Mouse (Mus musculus) frontal cortex, postnatal 25 days (tissue): ENCODE measurements around the gene Tmem59l.

Experiments
- DNase-seq, 2 experiments: peaks; one replicate each; pipeline ENCODE4 v3.0.0; 2022; ENCODE audit warnings: low spot score in 2 of 2

Tmem59l gene

GRCm38 (mm10) chr8:70460606-70461005 is 26.6 kb downstream of the Tmem59l start:
- no peak for DNase-seq

- no peak for DNase-seq
Observed at GRCm38 (mm10) chr8:70460199-70460598, 27.0 kb downstream of the Tmem59l start.

- no peak for DNase-seq
Observed at GRCm38 (mm10) chr8:70459636-70460035, 27.5 kb downstream of the Tmem59l start.

- no peak for DNase-seq
Observed at GRCm38 (mm10) chr8:70458462-70458861, 28.7 kb downstream of the Tmem59l start.

GRCm38 (mm10) chr8:70457882-70458281 is 29.3 kb downstream of the Tmem59l start:
- DNase-seq, result no peak

GRCm38 (mm10) chr8:70456996-70457395 is 30.2 kb downstream of the Tmem59l start:
- no peak for DNase-seq

- no peak for DNase-seq
Observed at GRCm38 (mm10) chr8:70453852-70454251, 33.3 kb downstream of the Tmem59l start.

- no peak for DNase-seq
Observed at GRCm38 (mm10) chr8:70452196-70452966, 34.8 kb downstream of the Tmem59l start.

GRCm38 (mm10) chr8:70447639-70448420 is 39.3 kb downstream of the Tmem59l start:
- no peak for DNase-seq

GRCm38 (mm10) chr8:70445988-70446387 is 41.2 kb downstream of the Tmem59l start:
- DNase-seq, result no peak

GRCm38 (mm10) chr8:70443326-70443725 is 43.8 kb downstream of the Tmem59l start:
- DNase-seq, result no peak

GRCm38 (mm10) chr8:70441565-70441964 is 45.6 kb downstream of the Tmem59l start:
- no peak for DNase-seq

GRCm38 (mm10) chr8:70440246-70440645 is 46.9 kb downstream of the Tmem59l start:
- no peak for DNase-seq

- DNase-seq, result no peak
Observed at GRCm38 (mm10) chr8:70439848-70440179, 47.3 kb downstream of the Tmem59l start.

GRCm38 (mm10) chr8:70439055-70439847 is 47.9 kb downstream of the Tmem59l start, which contains the start of gene Crtc1:
Gene Crtc1 (minus strand): TSS chr8:70439579.
- DNase-seq, result peak; percentile 82 to 93

- no peak for DNase-seq
Observed at GRCm38 (mm10) chr8:70438423-70438822, 48.7 kb downstream of the Tmem59l start.

- DNase-seq, result no peak
Observed at GRCm38 (mm10) chr8:70435156-70435555, 52.0 kb downstream of the Tmem59l start.
